Mouse (Mus musculus) bone marrow, adult 2 months (tissue): ENCODE results near the gene Erp29.

Experiments
- CTCF ChIP-seq: fragments of 200-500 bp; IDR thresholded peaks from 2 replicates; pipeline ENCODE4 v1.5.1; 2011; ENCODE audit warnings: low read length, control low read depth; ENCODE audit not compliant: control insufficient read depth, insufficient read depth
- POLR2A ChIP-seq: fragments of 200-500 bp; IDR thresholded peaks from 2 replicates; pipeline ENCODE4 v1.6.1; 2011; ENCODE audit warnings: low read depth, mild to moderate bottlenecking, control low read depth, low read length, borderline replicate concordance; ENCODE audit not compliant: control insufficient read depth

- TF ChIP-seq CTCF (no peak), POLR2A (no peak)
These were observed 59.5 kb downstream of the Erp29 start for GRCm38 (mm10) chr5:121392667-121393380.
